Mouse (Mus musculus): Measurements from ENCODE around the gene Ifitm10. TPM values are rescaled to one million over a fixed set of nuclear protein-coding genes. Genes with fewer than 3 reads are reported as not detected.
"Not testable (repeated sequence)": the region's sequence is repeated elsewhere in the genome, so short reads cannot be mapped to it uniquely, and the experiment has no call there.

Ifitm10 gene
- polyA plus RNA-seq, 1 experiment from 2014 or later, result 325 TPM

GRCm38 (mm10) chr7:142340269-142340970, 33.1 kb downstream of the Ifitm10 start:
- POLR2A ChIA-PET, result no interaction called here
- ATAC-seq (no peak), DNase-seq (ENCODE audit: low read depth, low spot score) (no peak)
- TF ChIP-seq CTCF (IDR thresholded peaks at IDR 0.05), result no peak
- in situ Hi-C loops (cut with MboI; ENCODE audit: low pct_unique_long_range_greater_than_20kb), result no loop called here
- no peaks in the 10 kb centered on the region for H3K27me3 ChIP-seq
- CTCF ChIA-PET, result interaction anchor here (2.6 kb wide), 1 partner anchor 10 kb away, joined by 10 read pairs; no protein-coding TSS in a partner anchor

GRCm38 (mm10) chr7:142335151-142335550, 38.4 kb downstream of the Ifitm10 start:
- ATAC-seq, result no peak
- POLR2A ChIA-PET, result no interaction called here
- CTCF ChIA-PET, result interaction anchor here (0.8 to 4.6 kb wide), 11 partner anchors 16 to 246 kb away, joined by 3 to 57 read pairs (median 6); partner anchors contain the start of gene Tnni2
- no peaks in the 10 kb centered on the region for H3K27me3 ChIP-seq
- in situ Hi-C loops (cut with MboI; ENCODE audit: low pct_unique_long_range_greater_than_20kb), result loop anchor here (5.0 kb wide), 3 partner anchors 102 to 342 kb away; partner anchors contain the start of gene Tnnt3
- no peak for TF ChIP-seq CTCF (IDR thresholded peaks at IDR 0.05)
- no peak for DNase-seq (ENCODE audit: low read depth, low spot score)

- DNase-seq (ENCODE audit: low read depth, low spot score) (no peak), ATAC-seq (no peak)
- in situ Hi-C loops (cut with MboI; ENCODE audit: low pct_unique_long_range_greater_than_20kb), result no loop called here
- H3K27me3 ChIP-seq, result no peaks in the 10 kb centered on the region
- peak; percentile 94 for TF ChIP-seq CTCF (IDR thresholded peaks at IDR 0.05)
- ChIA-PET CTCF (interaction anchor here (0.5 to 4.6 kb wide), 27 partner anchors 16 to 339 kb away, joined by 3 to 57 read pairs (median 4); partner anchors contain the start of gene Tnni2), POLR2A (interaction anchor here (0.5 to 1.1 kb wide), 3 partner anchors 26 to 160 kb away, joined by 3 to 6 read pairs (median 4); no protein-coding TSS in a partner anchor)
These were observed 39.3 kb downstream of the Ifitm10 start for GRCm38 (mm10) chr7:142334246-142334645.

GRCm38 (mm10) chr7:142332741-142333140, 40.8 kb downstream of the Ifitm10 start:
- ATAC-seq; H3K27me3 ChIP-seq; DNase-seq (ENCODE audit: low read depth, low spot score); in situ Hi-C loops (cut with MboI; ENCODE audit: low pct_unique_long_range_greater_than_20kb); POLR2A ChIA-PET: not testable (repeated sequence)
- CTCF ChIA-PET, result interaction anchor here (2.5 to 4.6 kb wide), 2 partner anchors 15 to 106 kb away, joined by 20 to 57 read pairs; partner anchors contain the start of gene Tnni2

- in situ Hi-C loops (cut with MboI; ENCODE audit: low pct_unique_long_range_greater_than_20kb), result no loop called here
- ChIA-PET POLR2A (no interaction called here), CTCF (no interaction called here)
- no peak for TF ChIP-seq CTCF (IDR thresholded peaks at IDR 0.05)
- ATAC-seq (no peak), DNase-seq (ENCODE audit: low read depth, low spot score) (no peak)
- H3K27me3 ChIP-seq, result no peaks in the 10 kb centered on the region
These were observed 42.3 kb downstream of the Ifitm10 start for GRCm38 (mm10) chr7:142331281-142331680.

- no peak for TF ChIP-seq CTCF (IDR thresholded peaks at IDR 0.05)
- ChIA-PET CTCF (interaction anchor here (1.3 kb wide), 1 partner anchor 250 kb away, joined by 4 read pairs; no protein-coding TSS in a partner anchor), POLR2A (no interaction called here)
- no peaks in the 10 kb centered on the region for H3K27me3 ChIP-seq
- in situ Hi-C loops (cut with MboI; ENCODE audit: low pct_unique_long_range_greater_than_20kb), result no loop called here
- no peak for ATAC-seq
- DNase-seq (ENCODE audit: low read depth, low spot score), result no peak
These were observed 43.3 kb downstream of the Ifitm10 start for GRCm38 (mm10) chr7:142330271-142330724.

- H3K27me3 ChIP-seq, result no peaks in the 10 kb centered on the region
- in situ Hi-C loops (cut with MboI; ENCODE audit: low pct_unique_long_range_greater_than_20kb), result no loop called here
- ChIA-PET POLR2A (interaction anchor here (0.5 kb wide), 1 partner anchor 33 kb away, joined by 5 read pairs; no protein-coding TSS in a partner anchor), CTCF (no interaction called here)
- ATAC-seq (no peak), DNase-seq (ENCODE audit: low read depth, low spot score) (no peak)
- TF ChIP-seq CTCF (IDR thresholded peaks at IDR 0.05), result no peak
These were observed 45.0 kb downstream of the Ifitm10 start for GRCm38 (mm10) chr7:142328507-142328906.

GRCm38 (mm10) chr7:142326714-142327445, 46.7 kb downstream of the Ifitm10 start:
- in situ Hi-C loops (cut with MboI; ENCODE audit: low pct_unique_long_range_greater_than_20kb), result no loop called here
- no peak for TF ChIP-seq CTCF (IDR thresholded peaks at IDR 0.05)
- ATAC-seq (no peak), DNase-seq (ENCODE audit: low read depth, low spot score) (no peak)
- H3K27me3 ChIP-seq, result no peaks in the 10 kb centered on the region
- ChIA-PET CTCF (no interaction called here), POLR2A (no interaction called here)

GRCm38 (mm10) chr7:142323396-142324117, 50.0 kb downstream of the Ifitm10 start:
- no peak for TF ChIP-seq CTCF (IDR thresholded peaks at IDR 0.05)
- ChIA-PET CTCF (no interaction called here), POLR2A (no interaction called here)
- ATAC-seq, result no peak
- in situ Hi-C loops (cut with MboI; ENCODE audit: low pct_unique_long_range_greater_than_20kb), result no loop called here
- no peaks in the 10 kb centered on the region for H3K27me3 ChIP-seq
- DNase-seq (ENCODE audit: low read depth, low spot score), result no peak

- ATAC-seq, result no peak
- in situ Hi-C loops (cut with MboI; ENCODE audit: low pct_unique_long_range_greater_than_20kb), result no loop called here
- no peak for DNase-seq (ENCODE audit: low read depth, low spot score)
- CTCF ChIA-PET, result no interaction called here
- TF ChIP-seq CTCF (IDR thresholded peaks at IDR 0.05), result no peak
- no peaks in the 10 kb centered on the region for H3K27me3 ChIP-seq
- POLR2A ChIA-PET, result no interaction called here
These were observed 50.9 kb downstream of the Ifitm10 start for GRCm38 (mm10) chr7:142322641-142323040.

GRCm38 (mm10) chr7:142321637-142322306, 51.8 kb downstream of the Ifitm10 start:
- H3K27me3 ChIP-seq; DNase-seq (ENCODE audit: low read depth, low spot score); in situ Hi-C loops (cut with MboI; ENCODE audit: low pct_unique_long_range_greater_than_20kb); CTCF ChIA-PET; ATAC-seq: not testable (repeated sequence)
- POLR2A ChIA-PET, result interaction anchor here (0.6 kb wide), 1 partner anchor 181 kb away, joined by 3 read pairs; no protein-coding TSS in a partner anchor
